Mouse (Mus musculus) liver, embryonic 14.5 days (tissue): ENCODE measurements at regions not wholly inside any gene's neighbourhood (a gene's known extent, or its start where the extent isn't known, plus 50 kb on each side); places are given as distances from the start of the nearest gene placed in this dataset.

ENCODE experiments used
- ATAC-seq: fragments of 200-750 bp; cut with Nextera tagmentation; 2 replicates; pipeline ENCODE4 v1.8.0; 2017; ENCODE audit warnings: moderate number of reproducible peaks, mild to moderate bottlenecking, moderate library complexity; ENCODE audit not compliant: insufficient read depth
- DNase-seq, 3 experiments: peaks; one replicate each; pipeline ENCODE4 v3.0.0-alpha.2; 2012 to 2013; ENCODE audit warnings: low read depth in 3 of 3, low spot score in 3 of 3
- H3K27ac ChIP-seq: fragments of 300-500 bp; sonication (generic); 2 replicates; pipeline ENCODE4 v1.5.1; 2014; ENCODE audit warnings: moderate library complexity, mild to moderate bottlenecking, control low read depth, inconsistent platforms
- H3K27me3 ChIP-seq: fragments of 300-500 bp; sonication (generic); 2 replicates; pipeline ENCODE4 v1.6.1; 2014; ENCODE audit warnings: mild to moderate bottlenecking, low read length, moderate library complexity; ENCODE audit not compliant: control insufficient read depth, insufficient read depth
- H3K36me3 ChIP-seq: fragments of 300-500 bp; sonication (generic); replicated peaks from 2 replicates; pipeline ENCODE4 v1.6.1; 2014; ENCODE audit warnings: low read depth; ENCODE audit not compliant: control insufficient read depth, insufficient read depth
- H3K4me1 ChIP-seq, 2 experiments: fragments of 200-500 bp in 1 of 2; fragments of 300-500 bp in 1 of 2; sonication (generic) in 1 of 2; replicated peaks; 2 replicates each; pipeline ENCODE4 v1.6.1; 2012 to 2014; ENCODE audit warnings: antibody characterized with exemption in 1 of 2, inconsistent platforms in 1 of 2, low read length in 1 of 2; ENCODE audit not compliant: control insufficient read depth in 2 of 2, insufficient read depth in 2 of 2
- H3K4me2 ChIP-seq: fragments of 300-500 bp; sonication (generic); 2 replicates; pipeline ENCODE4 v1.6.1; 2014; ENCODE audit warnings: low read depth, mild to moderate bottlenecking, control low read depth, moderate library complexity
- H3K4me3 ChIP-seq, 2 experiments: fragments of 200-500 bp in 1 of 2; fragments of 300-500 bp in 1 of 2; sonication (generic) in 1 of 2; 2 replicates each; pipeline ENCODE4 v1.5.1; 2012 to 2014; ENCODE audit warnings: low read depth in 2 of 2, low read length in 2 of 2, mild to moderate bottlenecking in 2 of 2, control low read depth in 1 of 2, inconsistent platforms in 1 of 2, moderate library complexity in 1 of 2; ENCODE audit not compliant: insufficient read depth in 1 of 2
- H3K9ac ChIP-seq: fragments of 300-500 bp; sonication (generic); replicated peaks from 2 replicates; pipeline ENCODE4 v1.6.1; 2014; ENCODE audit warnings: mild to moderate bottlenecking, control low read depth, moderate library complexity
- H3K9me3 ChIP-seq: fragments of 300-500 bp; sonication (generic); 2 replicates; pipeline ENCODE4 v1.6.1; 2016; ENCODE audit warnings: low read length, mixed read lengths; ENCODE audit not compliant: control insufficient read depth
- CTCF ChIP-seq: IDR thresholded peaks from 2 replicates; pipeline ENCODE4 v1.5.1; 2016; ENCODE audit warnings: antibody characterized with exemption, low read depth, control low read depth
- EP300 ChIP-seq: IDR thresholded peaks from 2 replicates; pipeline ENCODE4 v1.6.1; 2016; ENCODE audit warnings: antibody characterized with exemption, low read depth
- WGBS: fragments of 180-500 bp; shearing (Covaris S2); extraction: QIAGEN DNeasy Blood & Tissue Kit; methylation state at CpG from one replicate; pipeline ENCODE4 v1.1.7; 2014; ENCODE audit not compliant: insufficient replicate concordance; 5-methylcytosine and 5-hydroxymethylcytosine counted together

- TF ChIP-seq EP300 (no peak), CTCF (no peak)
- no peaks in the 10 kb centered on the region for H3K27me3 ChIP-seq
- H3K27ac ChIP-seq: no peak overlapping the region
- H3K9me3 ChIP-seq: no peaks in the 10 kb centered on the region
- 58% methylated on average over 3 of the region's 3 CpGs for WGBS
- H3K9ac ChIP-seq: no peak overlapping the region
- H3K4me2 ChIP-seq: no peak overlapping the region
- ATAC-seq (no peak), DNase-seq (no peak)
- H3K4me3 ChIP-seq: no peak overlapping the region
- H3K36me3 ChIP-seq: no peaks in the 10 kb centered on the region
- no peaks in the 10 kb centered on the region for H3K4me1 ChIP-seq
Observed at GRCm38 (mm10) chr9:86250197-86250596, 214.6 kb downstream of the Ube2cbp start.

GRCm38 (mm10) chr9:86251331-86251730 lies 213.4 kb downstream of the Ube2cbp start:
- Histone ChIP-seq H3K4me1 (no peaks in the 10 kb centered on the region), H3K4me2 (no peak overlapping the region), H3K27ac (no peak overlapping the region), H3K27me3 (no peaks in the 10 kb centered on the region), H3K9me3 (no peaks in the 10 kb centered on the region), H3K36me3 (no peaks in the 10 kb centered on the region), H3K9ac (no peak overlapping the region), H3K4me3 (no peak overlapping the region)
- DNase-seq: no peak
- WGBS: 37% methylated on average over 1 of the region's 1 CpGs
- no peak for TF ChIP-seq CTCF
- no peak for TF ChIP-seq EP300
- no peak for ATAC-seq
